Mouse (Mus musculus) MEL (cell line): ENCODE measurements around the gene Tmub1.

Source experiments
- BHLHE40 ChIP-seq: IDR thresholded peaks from 2 replicates; pipeline ENCODE4 v1.6.1; 2012; ENCODE audit warnings: low read depth, mild to moderate bottlenecking, inconsistent platforms, low read length, improper control_type of control experiment, borderline replicate concordance
- CHD2 ChIP-seq: IDR thresholded peaks from 2 replicates; pipeline ENCODE4 v1.6.1; 2011; ENCODE audit warnings: low read length, improper control_type of control experiment
- CTCF ChIP-seq, 3 experiments: IDR thresholded peaks in 2 of 3; conservative IDR thresholded peaks in 1 of 3; 2 replicates each; pipeline ENCODE4 v1.5.1; 2011 to 2012; ENCODE audit warnings: low read length in 3 of 3, low read depth in 2 of 3, mild to moderate bottlenecking in 2 of 3, improper control_type of control experiment in 1 of 3, inconsistent platforms in 1 of 3, mixed read lengths in 1 of 3, moderate library complexity in 1 of 3; ENCODE audit not compliant: control insufficient read depth in 1 of 3, insufficient read depth in 1 of 3, poor library complexity in 1 of 3, severe bottlenecking in 1 of 3
- MAX ChIP-seq: IDR thresholded peaks from 2 replicates; pipeline ENCODE4 v1.6.1; 2011; ENCODE audit warnings: low read length, improper control_type of control experiment
- MXI1 ChIP-seq: IDR thresholded peaks from 2 replicates; pipeline ENCODE4 v1.6.1; 2011; ENCODE audit warnings: mild to moderate bottlenecking, low read depth, low read length, improper control_type of control experiment
- MYB ChIP-seq: IDR thresholded peaks from 2 replicates; pipeline ENCODE4 v1.6.1; 2011; ENCODE audit warnings: mild to moderate bottlenecking, low read depth, low read length, improper control_type of control experiment
- POLR2A ChIP-seq, 2 experiments: IDR thresholded peaks; 2 replicates each; pipeline ENCODE4 v1.6.1; 2011 to 2012; ENCODE audit warnings: low read length in 2 of 2, mild to moderate bottlenecking in 2 of 2, control low read depth in 1 of 2, improper control_type of control experiment in 1 of 2, low read depth in 1 of 2, moderate library complexity in 1 of 2; ENCODE audit not compliant: control insufficient read depth in 1 of 2, insufficient read depth in 1 of 2, poor library complexity in 1 of 2
- POLR2AphosphoS2 ChIP-seq: IDR thresholded peaks from 2 replicates; pipeline ENCODE4 v1.6.1; 2011; ENCODE audit warnings: low read length, improper control_type of control experiment
- RAD21 ChIP-seq: IDR thresholded peaks from 2 replicates; pipeline ENCODE4 v1.6.1; 2011; ENCODE audit warnings: mild to moderate bottlenecking, low read depth, low read length, improper control_type of control experiment
- SIN3A ChIP-seq: IDR thresholded peaks from 2 replicates; pipeline ENCODE4 v1.6.1; 2012; ENCODE audit warnings: low read length, improper control_type of control experiment, inconsistent platforms
- USF1 ChIP-seq: IDR thresholded peaks from 2 replicates; pipeline ENCODE4 v1.6.1; 2014; ENCODE audit warnings: low read depth, mild to moderate bottlenecking, inconsistent platforms, low read length, improper control_type of control experiment, moderate library complexity
- ZC3H11A ChIP-seq: IDR thresholded peaks from 2 replicates; pipeline ENCODE4 v1.6.1; 2012; ENCODE audit warnings: low read depth, mild to moderate bottlenecking, inconsistent platforms, low read length, improper control_type of control experiment

DNA sequence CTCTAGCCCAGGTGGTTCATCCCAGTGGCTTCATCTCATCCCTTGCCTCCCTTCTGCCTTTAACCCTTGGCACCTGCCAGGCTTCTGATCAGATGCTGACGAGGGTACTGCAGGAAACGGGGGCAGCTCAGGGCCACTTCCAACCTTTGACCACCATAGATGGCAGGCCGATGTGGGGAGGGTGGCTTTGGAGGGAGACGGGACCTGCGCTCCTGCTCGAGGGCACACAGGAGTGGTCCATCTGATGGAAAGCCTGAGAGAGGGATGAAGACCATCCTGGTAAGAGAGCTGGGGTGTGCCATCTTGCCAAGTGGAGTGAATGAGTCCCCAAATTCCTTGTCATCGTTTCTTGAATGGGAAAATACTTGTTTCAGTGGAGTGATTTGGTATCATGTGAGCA is 4.5 kb downstream of the Tmub1 start:
- no peak for TF ChIP-seq CTCF (IDR thresholded peaks at IDR 0.05 in 2 of 3, conservative IDR thresholded peaks at IDR 0.05 in 1 of 3; ENCODE audit: control insufficient read depth in 1 of 3, insufficient read depth in 1 of 3, low read depth in 2 of 3, low read length in 3 of 3, poor library complexity in 1 of 3, severe bottlenecking in 1 of 3)
- TF ChIP-seq SIN3A: no peak
- TF ChIP-seq POLR2AphosphoS2: no peak
- no peak for TF ChIP-seq MAX
- TF ChIP-seq MXI1: no peak
- no peak for TF ChIP-seq RAD21
- 0 out of 4 replicates have a peak, but pooled peaks of 1 of the 2 experiments have one; percentile 7 for TF ChIP-seq POLR2A (IDR thresholded peaks at IDR 0.05; ENCODE audit: control insufficient read depth in 1 of 2, insufficient read depth in 1 of 2, low read depth in 1 of 2, low read length in 2 of 2, poor library complexity in 1 of 2)
- no peak for TF ChIP-seq CHD2
- TF ChIP-seq MYB: no peak
- TF ChIP-seq ZC3H11A: no peak
- TF ChIP-seq BHLHE40: no peak
- no peak for TF ChIP-seq USF1
